Mouse (Mus musculus): ENCODE results near the gene Mrpl33.
A peak's percentile ranks its signal among the peaks of the same experiment; 100 is the strongest.

The Mrpl33 gene

GRCm38 (mm10) chr5:31698297-31698726, 101.6 kb downstream of the Mrpl33 start:
- DNase-seq (ENCODE audit: low spot score) = peak; percentile 41

DNA sequence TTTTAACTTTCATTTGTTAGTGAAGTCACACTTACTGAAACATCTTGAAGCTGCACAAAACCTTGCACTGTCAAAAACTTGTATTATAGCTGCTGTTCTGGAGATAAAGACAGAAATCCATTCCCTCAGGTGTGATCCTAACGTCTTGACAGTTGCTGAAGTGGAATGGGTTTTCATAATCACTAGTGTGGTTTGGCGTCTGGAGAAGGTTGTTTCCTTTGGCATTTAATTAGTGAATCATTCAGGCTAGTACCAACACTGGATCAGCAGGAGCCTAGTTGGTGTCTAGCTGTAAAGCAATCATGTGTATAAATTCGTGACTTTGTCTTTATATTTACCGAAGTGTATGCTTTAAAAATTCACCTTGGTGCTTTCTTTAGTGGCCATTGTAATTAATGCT, 102.2 kb downstream of the Mrpl33 start:
- no peak for DNase-seq (ENCODE audit: low spot score)

DNA sequence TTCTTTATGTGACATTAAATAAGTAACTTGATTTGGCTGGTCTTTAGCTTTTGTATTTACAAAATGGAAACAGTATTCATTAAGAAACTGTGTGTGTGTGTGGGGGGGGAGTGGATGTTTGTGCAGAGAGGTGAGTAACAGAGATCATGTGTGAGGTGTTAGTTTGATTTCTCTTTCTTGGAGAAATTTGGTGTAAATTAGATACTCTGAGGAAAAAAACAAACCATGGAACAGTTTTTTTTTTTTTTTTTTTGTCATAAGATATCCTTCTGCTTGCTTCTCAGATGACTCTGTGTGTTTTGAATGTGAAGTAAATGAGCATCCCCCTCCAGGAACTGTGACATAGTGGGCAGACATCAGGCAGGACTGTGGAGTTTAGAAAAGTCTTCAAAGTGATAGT, 102.7 kb downstream of the Mrpl33 start:
- no peak for DNase-seq (ENCODE audit: low spot score)

DNA sequence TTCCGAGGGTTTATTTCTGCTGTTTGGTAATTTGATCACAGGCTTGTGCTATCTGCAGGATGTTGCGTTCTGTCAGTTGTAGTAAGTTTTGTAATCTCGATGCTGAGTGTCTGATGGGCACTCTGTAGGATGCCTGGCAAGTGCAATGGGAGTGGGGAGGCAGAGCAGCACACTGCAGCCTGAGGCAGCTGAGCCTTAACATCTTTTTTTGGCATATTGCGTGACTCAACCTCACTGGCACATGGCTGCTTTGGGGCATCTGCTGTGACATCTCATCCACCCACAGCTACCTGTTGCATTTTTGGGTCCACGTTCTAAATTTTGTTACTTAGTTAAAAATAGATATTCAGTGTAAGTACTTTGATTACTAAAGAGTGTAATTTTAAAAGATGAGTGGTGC, 108.2 kb downstream of the Mrpl33 start:
- no peak for DNase-seq (ENCODE audit: low spot score)

DNA sequence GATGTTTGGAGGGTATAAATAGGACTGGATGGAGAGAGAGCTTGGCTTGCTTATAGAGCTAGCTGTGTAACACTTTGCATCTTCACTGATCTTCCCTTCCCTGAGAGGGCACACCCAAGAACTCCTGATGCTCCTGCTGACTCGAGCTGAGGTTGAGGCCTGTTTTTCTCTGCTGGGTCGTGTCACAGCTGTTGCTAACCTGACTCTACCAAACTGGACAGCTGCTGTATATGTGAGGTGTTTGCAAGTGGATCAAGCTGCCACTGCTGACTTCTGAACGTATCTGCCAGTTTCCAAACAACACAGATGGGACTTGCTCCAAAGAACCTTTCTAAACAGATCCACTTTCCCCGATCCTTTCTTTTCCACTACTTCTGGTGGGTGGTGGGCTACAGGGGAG, 110.1 kb downstream of the Mrpl33 start:
- DNase-seq (ENCODE audit: low spot score) = no peak

- no peak for DNase-seq (ENCODE audit: low spot score)
Observed at GRCm38 (mm10) chr5:31709389-31709788, 112.7 kb downstream of the Mrpl33 start.

DNA sequence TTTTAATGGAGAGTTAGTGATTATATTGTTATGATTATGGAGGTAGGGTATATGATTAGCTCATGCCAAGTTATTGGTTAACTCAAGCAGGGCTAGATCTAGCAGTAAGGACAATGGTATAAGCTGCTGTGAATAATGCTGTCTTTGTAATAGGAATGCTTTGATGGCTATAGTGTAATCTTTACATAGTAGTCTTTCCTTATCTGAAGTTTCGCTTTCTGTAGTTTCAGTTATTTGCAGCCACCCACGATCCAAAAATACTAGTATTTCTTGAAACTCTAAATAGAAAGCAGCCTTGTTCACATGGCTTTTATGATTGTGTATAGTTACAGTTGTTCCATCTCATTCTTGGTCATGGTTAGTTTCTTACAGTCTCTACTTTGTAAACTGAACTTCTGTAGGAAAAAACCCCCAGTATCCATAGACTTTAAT, 116.6 kb downstream of the Mrpl33 start:
- DNase-seq (ENCODE audit: low spot score) = no peak

- DNase-seq (ENCODE audit: low spot score) = no peak
Observed at GRCm38 (mm10) chr5:31713841-31714264, 117.1 kb downstream of the Mrpl33 start.
